Mouse (Mus musculus) heart, embryonic 15.5 days (tissue): ENCODE measurements around the gene Ncam2. TPM values are rescaled to one million over a fixed set of nuclear protein-coding genes. Genes with fewer than 3 reads are reported as not detected.

ENCODE experiments used
- ATAC-seq: fragments of 200-750 bp; cut with Nextera tagmentation; replicated peaks from 2 replicates; pipeline ENCODE4 v1.8.0; 2017; ENCODE audit warnings: low read depth, moderate TSS enrichment; ENCODE audit not compliant: insufficient number of reproducible peaks, insufficient read depth, low FRiP score
- H3K27ac ChIP-seq: fragments of 300-500 bp; sonication (generic); 2 replicates; pipeline ENCODE4 v1.5.1; 2015; ENCODE audit warnings: mild to moderate bottlenecking, inconsistent platforms
- H3K27me3 ChIP-seq: fragments of 300-500 bp; sonication (generic); 2 replicates; pipeline ENCODE4 v1.6.1; 2015; ENCODE audit warnings: inconsistent platforms
- H3K36me3 ChIP-seq: fragments of 300-500 bp; sonication (generic); 2 replicates; pipeline ENCODE4 v1.6.1; 2015; ENCODE audit warnings: mild to moderate bottlenecking, inconsistent platforms
- H3K4me1 ChIP-seq: fragments of 300-500 bp; sonication (generic); replicated peaks from 2 replicates; pipeline ENCODE4 v1.6.1; 2015; ENCODE audit warnings: inconsistent platforms
- H3K4me2 ChIP-seq: fragments of 300-500 bp; sonication (generic); 2 replicates; pipeline ENCODE4 v1.6.1; 2015; ENCODE audit warnings: inconsistent platforms, mild to moderate bottlenecking, moderate library complexity
- H3K4me3 ChIP-seq: fragments of 300-500 bp; sonication (generic); 2 replicates; pipeline ENCODE4 v1.5.1; 2015; ENCODE audit warnings: mild to moderate bottlenecking, inconsistent platforms
- H3K9ac ChIP-seq: fragments of 300-500 bp; sonication (generic); 2 replicates; pipeline ENCODE4 v1.6.1; 2015; ENCODE audit warnings: mild to moderate bottlenecking, inconsistent platforms
- H3K9me3 ChIP-seq: fragments of 300-500 bp; sonication (generic); replicated peaks from 2 replicates; pipeline ENCODE4 v1.6.1; 2016; ENCODE audit warnings: inconsistent platforms
- WGBS: fragments of 180-500 bp; shearing (Covaris S2); methylation state at CpG from one replicate; pipeline ENCODE4 v1.1.7; 2015; ENCODE audit warnings: mixed read lengths; 5-methylcytosine and 5-hydroxymethylcytosine counted together
- polyA plus RNA-seq: library from polyadenylated mRNA; unstranded; fragments of >200 nt; fragmentation: Nextera tagmentation; extraction: Ambion mirVana; gene quantifications from 2 replicates; pipeline ENCODE4 v1.2.1, GENCODE M21; 2015

Ncam2 gene
- polyA plus RNA-seq, result 0.08 and 0.90 TPM in 2 replicates

GRCm38 (mm10) chr16:81200201-81201071 is at the start of gene Ncam2:
Gene Ncam2 (plus strand): TSS chr16:81200697.
- no peak within 1 kb of the TSS for H3K27ac ChIP-seq
- ATAC-seq, result peak; percentile 70

GRCm38 (mm10) chr16:81170828-81171227 is 29.7 kb upstream of the Ncam2 start:
- no peaks in the 10 kb centered on the region for H3K27me3 ChIP-seq
- WGBS, result 74% methylated on average over 2 of the region's 2 CpGs

More at GRCm38 (mm10) chr16:81200201-81201071, at the start of gene Ncam2:
- H3K4me2 ChIP-seq, result peak within 1 kb of the TSS; percentile 98
- H3K4me1 ChIP-seq, result peaks cover 5% of the 10 kb centered on the region
- peak within 1 kb of the TSS; percentile 61 for H3K9ac ChIP-seq
- H3K9me3 ChIP-seq, result no peaks in the 10 kb centered on the region
- under 1% methylated on average over 62 of the region's 70 CpGs for WGBS
- H3K27me3 ChIP-seq, result no peaks in the 10 kb centered on the region; the same call in 1 of the 2 replicates
- no peaks in the 10 kb centered on the region for H3K36me3 ChIP-seq
- peak within 1 kb of the TSS; percentile 66 for H3K4me3 ChIP-seq

DNA sequence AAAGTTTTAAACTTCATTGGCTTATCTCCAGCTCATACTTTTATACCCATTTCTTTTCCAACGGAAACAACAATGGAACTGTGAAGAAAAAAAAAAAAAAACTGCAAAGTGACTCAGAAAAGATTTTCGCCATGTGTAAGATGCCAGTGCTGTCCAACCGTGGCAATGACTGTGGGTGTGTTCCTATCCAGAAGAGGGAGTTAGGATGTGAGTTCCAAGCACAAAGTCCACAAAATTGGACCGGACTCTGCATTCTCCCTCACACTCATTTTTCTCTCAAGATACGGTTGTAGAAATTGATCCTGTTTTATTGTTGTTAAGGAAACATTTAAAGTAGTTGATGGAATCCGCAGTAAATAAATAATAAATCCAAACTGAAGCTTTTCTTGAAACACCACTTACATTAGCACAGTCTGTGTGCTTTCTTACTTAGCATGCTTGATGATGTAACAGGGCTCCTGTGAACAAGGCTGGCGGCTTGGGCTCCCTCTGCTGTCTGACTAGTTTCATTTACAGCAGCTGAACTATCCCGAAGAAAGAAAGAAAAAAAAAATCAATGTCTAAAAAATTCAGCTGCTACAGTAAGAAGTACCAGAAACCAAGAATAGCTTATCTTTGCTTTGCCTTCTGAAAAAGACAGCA is 25.1 kb upstream of the Ncam2 start:
- Histone ChIP-seq H3K27ac (no peak overlapping the region), H3K4me1 (no peaks in the 10 kb centered on the region), H3K27me3 (no peaks in the 10 kb centered on the region), H3K9ac (no peak overlapping the region), H3K36me3 (no peaks in the 10 kb centered on the region), H3K4me3 (no peak overlapping the region), H3K4me2 (no peak overlapping the region), H3K9me3 (no peaks in the 10 kb centered on the region)
- ATAC-seq, result no peak
- 45% methylated on average over 8 of the region's 8 CpGs for WGBS

More at GRCm38 (mm10) chr16:81170828-81171227, 29.7 kb upstream of the Ncam2 start:
- no peaks in the 10 kb centered on the region for H3K9me3 ChIP-seq
- H3K4me2 ChIP-seq, result no peak overlapping the region
- H3K4me3 ChIP-seq, result no peak overlapping the region
- H3K27ac ChIP-seq, result no peak overlapping the region
- no peak overlapping the region for H3K9ac ChIP-seq
- no peaks in the 10 kb centered on the region for H3K4me1 ChIP-seq
- H3K36me3 ChIP-seq, result no peaks in the 10 kb centered on the region
- no peak for ATAC-seq

GRCm38 (mm10) chr16:81179801-81180200 is 20.7 kb upstream of the Ncam2 start:
- Histone ChIP-seq H3K36me3 (no peaks in the 10 kb centered on the region), H3K4me2 (no peak overlapping the region), H3K9me3 (no peaks in the 10 kb centered on the region), H3K4me1 (no peaks in the 10 kb centered on the region), H3K9ac (no peak overlapping the region), H3K4me3 (no peak overlapping the region), H3K27ac (no peak overlapping the region), H3K27me3 (no peaks in the 10 kb centered on the region)
- ATAC-seq, result no peak
- WGBS, result 81% methylated on average over 5 of the region's 5 CpGs

DNA sequence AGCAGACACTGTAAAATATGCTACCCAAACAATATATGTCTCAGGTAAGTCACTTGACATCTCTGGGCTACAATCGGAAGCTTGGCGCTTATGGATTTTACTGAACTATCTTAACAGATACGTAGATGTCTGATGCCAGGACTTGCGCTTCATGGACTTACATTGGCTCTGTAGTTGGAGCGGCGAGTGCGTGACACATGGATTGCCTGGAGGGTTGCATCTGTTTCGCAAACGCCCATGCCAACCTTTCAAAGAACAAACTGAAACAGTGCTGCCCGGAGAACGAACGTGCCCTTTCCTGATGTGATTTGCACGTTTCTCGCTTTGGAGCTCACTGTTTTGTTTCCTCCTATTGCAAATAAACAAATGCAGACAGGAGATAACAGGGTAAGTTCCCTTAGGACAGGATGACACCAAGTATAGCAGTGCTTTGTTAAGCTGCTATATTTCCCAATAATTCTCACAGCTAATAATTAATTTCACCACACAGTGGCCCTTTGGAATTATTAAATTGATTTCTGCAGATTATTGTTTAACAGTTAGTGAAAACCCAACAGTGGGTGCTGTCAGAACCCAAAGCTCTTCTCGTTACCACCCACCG is 12.8 kb upstream of the Ncam2 start:
- Histone ChIP-seq H3K27me3 (no peaks in the 10 kb centered on the region), H3K4me3 (no peak overlapping the region), H3K9me3 (no peaks in the 10 kb centered on the region), H3K4me2 (no peak overlapping the region), H3K9ac (no peak overlapping the region), H3K36me3 (no peaks in the 10 kb centered on the region), H3K27ac (no peak overlapping the region), H3K4me1 (no peaks in the 10 kb centered on the region)
- ATAC-seq, result no peak
- WGBS, result 70% methylated on average over 16 of the region's 16 CpGs

DNA sequence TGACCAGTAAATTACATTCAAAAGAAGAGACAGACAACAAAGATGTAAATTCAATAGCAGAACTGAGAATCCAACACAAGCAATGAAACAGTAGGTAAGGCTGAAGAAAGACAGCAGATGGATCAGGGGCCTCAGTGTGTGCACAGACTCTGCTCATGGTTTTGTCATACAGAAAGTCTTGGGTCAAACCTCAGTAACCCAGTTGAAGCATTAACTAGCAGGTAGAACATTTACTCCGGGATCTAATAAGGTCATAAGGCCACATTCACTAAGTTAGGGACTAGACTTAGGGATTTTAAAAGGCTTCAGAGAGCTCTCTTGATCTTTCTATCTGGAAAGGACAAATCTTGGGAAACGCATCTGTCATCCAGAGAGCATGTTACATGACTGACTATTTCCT is 8.9 kb upstream of the Ncam2 start:
- Histone ChIP-seq H3K4me1 (no peaks in the 10 kb centered on the region), H3K27me3 (no peaks in the 10 kb centered on the region), H3K4me3 (no peak overlapping the region), H3K4me2 (no peak overlapping the region), H3K36me3 (no peaks in the 10 kb centered on the region), H3K9me3 (no peaks in the 10 kb centered on the region), H3K9ac (no peak overlapping the region), H3K27ac (no peak overlapping the region)
- no peak for ATAC-seq
- whole genome bisulfite sequencing, result 71% methylated on average over 2 of the region's 2 CpGs

GRCm38 (mm10) chr16:81192607-81193006 is 7.9 kb upstream of the Ncam2 start:
- no peak overlapping the region for H3K27ac ChIP-seq
- H3K4me2 ChIP-seq, result no peak overlapping the region
- WGBS, result 63% methylated on average over 4 of the region's 4 CpGs
- no peaks in the 10 kb centered on the region for H3K27me3 ChIP-seq
- H3K9me3 ChIP-seq, result no peaks in the 10 kb centered on the region
- no peak overlapping the region for H3K4me3 ChIP-seq
- no peak for ATAC-seq
- no peaks in the 10 kb centered on the region for H3K4me1 ChIP-seq
- no peaks in the 10 kb centered on the region for H3K36me3 ChIP-seq
- H3K9ac ChIP-seq, result no peak overlapping the region

GRCm38 (mm10) chr16:81199467-81199866 is 1.0 kb upstream of the Ncam2 start:
- H3K4me3 ChIP-seq, result no peak overlapping the region
- H3K27ac ChIP-seq, result no peak overlapping the region
- H3K9me3 ChIP-seq, result no peaks in the 10 kb centered on the region
- H3K9ac ChIP-seq, result no peak overlapping the region
- no peaks in the 10 kb centered on the region; the same call in 1 of the 2 replicates for H3K27me3 ChIP-seq
- WGBS, result 67% methylated on average over 5 of the region's 5 CpGs
- no peak overlapping the region for H3K4me2 ChIP-seq
- no peaks in the 10 kb centered on the region for H3K36me3 ChIP-seq
- H3K4me1 ChIP-seq, result peaks cover 5% of the 10 kb centered on the region
- ATAC-seq, result no peak

DNA sequence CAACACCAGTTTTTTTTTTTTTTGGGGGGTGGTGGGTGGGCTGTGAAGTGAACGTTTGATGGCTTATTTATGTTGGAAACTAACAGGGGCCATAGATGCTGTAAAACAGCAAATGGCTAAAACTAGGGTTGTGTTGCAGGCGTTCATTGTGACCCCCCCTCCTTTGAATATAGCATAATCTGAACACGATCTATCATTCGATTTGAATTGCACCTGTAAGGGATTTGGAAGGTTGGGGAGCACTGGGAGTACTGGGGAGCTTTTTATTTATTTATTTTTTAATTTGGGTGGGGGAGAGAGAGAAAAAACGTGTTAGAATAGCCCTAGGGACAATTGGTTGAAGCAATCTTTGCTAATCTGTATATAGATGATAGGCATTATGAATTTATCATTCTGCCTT is 974 bp downstream of the Ncam2 start:
- no peak overlapping the region for H3K27ac ChIP-seq

DNA sequence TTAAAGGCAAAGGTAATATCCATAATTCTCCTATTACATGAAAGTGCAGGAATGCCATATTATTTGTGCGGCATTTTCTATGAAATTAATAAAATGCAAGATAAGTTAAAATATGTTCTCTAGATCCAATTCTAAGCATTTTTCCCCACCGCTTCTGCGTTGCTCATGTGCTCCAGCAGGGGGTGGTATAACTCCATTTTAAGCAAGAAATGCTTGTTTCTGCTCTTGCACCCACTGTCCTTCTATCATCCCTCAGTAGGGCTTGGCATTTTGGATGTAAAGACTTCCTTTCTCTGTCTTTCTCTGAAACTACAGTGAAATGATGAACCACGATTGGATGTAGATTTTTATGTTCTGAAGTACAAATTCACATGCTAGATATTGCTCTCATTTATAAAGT is 1.5 kb downstream of the Ncam2 start:
- H3K27ac ChIP-seq, result no peak overlapping the region
- WGBS, result 8% methylated on average over 4 of the region's 4 CpGs
- no peaks in the 10 kb centered on the region; the same call in 1 of the 2 replicates for H3K27me3 ChIP-seq
- no peak for ATAC-seq
- no peak overlapping the region for H3K4me2 ChIP-seq
- H3K9ac ChIP-seq, result no peak overlapping the region
- no peak overlapping the region for H3K4me3 ChIP-seq
- no peaks in the 10 kb centered on the region for H3K36me3 ChIP-seq
- peaks cover 5% of the 10 kb centered on the region for H3K4me1 ChIP-seq
- H3K9me3 ChIP-seq, result no peaks in the 10 kb centered on the region

More for the DNA sequence above, 974 bp downstream of the Ncam2 start:
- H3K4me1 ChIP-seq, result peaks cover 5% of the 10 kb centered on the region
- no peak overlapping the region for H3K9ac ChIP-seq
- WGBS, result 38% methylated on average over 5 of the region's 5 CpGs
- H3K27me3 ChIP-seq, result no peaks in the 10 kb centered on the region; the same call in 1 of the 2 replicates
- H3K4me3 ChIP-seq, result no peak overlapping the region
- no peak overlapping the region for H3K4me2 ChIP-seq
- H3K9me3 ChIP-seq, result no peaks in the 10 kb centered on the region
- no peaks in the 10 kb centered on the region for H3K36me3 ChIP-seq
- ATAC-seq, result no peak

DNA sequence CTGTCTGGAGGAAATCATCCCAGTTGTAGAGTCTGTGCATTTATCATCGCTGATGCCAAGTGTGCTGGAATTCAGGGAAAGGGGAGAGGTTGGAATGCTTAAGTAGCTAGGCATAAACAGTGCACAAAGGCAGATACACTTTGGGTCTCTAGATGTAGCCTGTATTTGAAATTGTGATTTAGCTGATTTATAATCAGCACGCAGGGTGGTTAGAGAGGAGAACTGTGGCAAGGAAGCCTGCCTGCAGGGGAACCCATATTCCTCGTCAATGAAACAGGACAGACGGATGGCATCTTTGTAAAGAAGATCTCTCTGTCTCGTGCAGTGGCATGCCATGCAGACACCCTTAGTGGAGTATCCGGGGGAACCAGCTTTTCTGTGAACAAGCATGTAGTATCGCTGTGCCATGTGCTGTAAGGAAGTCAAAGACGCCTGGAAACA is 2.2 kb downstream of the Ncam2 start:
- ATAC-seq, result no peak
- Histone ChIP-seq H3K4me1 (peaks cover 5% of the 10 kb centered on the region), H3K36me3 (no peaks in the 10 kb centered on the region), H3K9ac (no peak overlapping the region), H3K27me3 (no peaks in the 10 kb centered on the region; the same call in 1 of the 2 replicates), H3K9me3 (no peaks in the 10 kb centered on the region), H3K27ac (no peak overlapping the region), H3K4me2 (no peak overlapping the region), H3K4me3 (no peak overlapping the region)
- WGBS, result 68% methylated on average over 8 of the region's 8 CpGs
